Mouse (Mus musculus) erythroblast, embryonic 14.5 days (primary cell): ENCODE measurements around the gene Tnfrsf4.

Experiments
- GATA1 ChIP-seq: IDR thresholded peaks from 2 replicates; pipeline ENCODE4 v1.6.1; 2012; ENCODE audit warnings: low read length, inconsistent platforms, mixed read lengths
- TAL1 ChIP-seq: IDR thresholded peaks from 3 replicates; pipeline ENCODE4 v1.6.1; 2012; ENCODE audit warnings: low read length, inconsistent platforms, mixed read lengths

GRCm38 (mm10) chr4:156031593-156032391, 18.1 kb downstream of the Tnfrsf4 start:
- TF ChIP-seq GATA1: no peak
- no peak for TF ChIP-seq TAL1
